Mouse (Mus musculus): ENCODE results near the gene Dse.

Gene Dse

DNA sequence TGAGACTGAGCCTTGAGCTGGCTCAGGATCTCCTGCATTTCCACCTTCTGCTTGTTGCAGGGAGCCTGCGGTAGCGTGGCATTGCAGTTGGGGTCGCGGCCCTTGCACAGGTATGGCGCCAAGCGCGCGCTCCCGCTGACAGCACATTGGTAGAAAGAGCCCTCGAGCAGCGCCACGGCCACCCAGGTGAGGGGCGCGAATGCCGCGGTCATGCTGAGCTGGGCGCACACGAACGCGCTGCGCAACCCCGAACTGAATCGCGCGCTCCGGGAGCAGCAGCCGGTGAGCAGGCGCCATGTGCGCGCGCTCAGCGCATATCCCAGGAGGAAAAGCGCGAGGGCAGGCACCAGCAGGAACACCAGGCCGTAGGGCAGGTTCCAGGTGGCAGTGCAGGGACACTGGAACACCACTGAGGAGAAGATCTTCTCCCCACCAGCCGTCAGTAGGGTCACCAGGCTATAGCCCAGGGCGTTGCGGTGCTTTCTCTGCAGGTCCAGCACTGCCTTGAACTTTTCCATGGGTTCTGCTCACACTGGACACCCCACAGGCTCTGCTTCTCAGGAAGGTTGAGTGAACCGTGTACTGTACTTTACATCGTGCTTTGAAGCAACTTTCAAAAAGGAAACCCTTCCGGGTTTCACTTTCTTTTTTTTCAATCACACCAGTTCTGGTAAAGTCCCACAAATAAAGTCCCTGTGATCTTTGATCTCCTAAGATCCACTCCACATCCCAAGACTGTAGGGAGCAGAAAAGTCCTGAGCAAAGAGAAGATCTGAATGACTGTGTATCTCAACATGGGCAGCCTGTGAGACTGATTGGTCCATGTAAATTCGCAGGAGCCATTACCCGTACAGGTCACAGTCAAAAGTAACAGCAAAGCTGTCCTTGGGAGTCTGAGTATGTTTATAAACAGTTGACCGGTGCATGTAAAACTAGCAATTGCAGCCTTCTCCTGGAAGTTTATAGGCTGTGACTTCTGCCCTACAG, 79.8 kb downstream of the Dse start, which contains the start of gene Calhm6:
TSS of gene Calhm6 (minus strand) at position 593 of the 987 bp plus-strand sequence.
- DNase-seq: peak; percentile 24 to 34

DNA sequence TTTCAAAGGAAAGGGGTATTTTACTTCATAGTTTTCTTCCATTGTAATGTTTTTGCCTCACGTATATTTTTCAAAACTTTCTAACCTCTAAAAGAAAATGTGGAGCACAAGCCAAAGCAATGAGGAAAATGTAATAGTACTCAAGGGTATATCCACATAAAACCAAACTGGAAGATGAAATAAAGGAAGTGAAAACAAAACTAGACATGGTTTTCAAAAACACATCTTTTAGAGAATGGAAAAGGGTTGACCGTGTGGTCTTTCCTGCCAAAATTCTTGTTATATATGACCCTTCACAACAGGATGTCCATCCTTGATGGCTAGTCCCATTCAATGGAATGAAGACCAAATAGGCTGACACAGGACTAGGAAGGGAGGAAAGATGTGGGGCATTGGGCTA, 89.1 kb downstream of the Dse start:
- no peak for DNase-seq

DNA sequence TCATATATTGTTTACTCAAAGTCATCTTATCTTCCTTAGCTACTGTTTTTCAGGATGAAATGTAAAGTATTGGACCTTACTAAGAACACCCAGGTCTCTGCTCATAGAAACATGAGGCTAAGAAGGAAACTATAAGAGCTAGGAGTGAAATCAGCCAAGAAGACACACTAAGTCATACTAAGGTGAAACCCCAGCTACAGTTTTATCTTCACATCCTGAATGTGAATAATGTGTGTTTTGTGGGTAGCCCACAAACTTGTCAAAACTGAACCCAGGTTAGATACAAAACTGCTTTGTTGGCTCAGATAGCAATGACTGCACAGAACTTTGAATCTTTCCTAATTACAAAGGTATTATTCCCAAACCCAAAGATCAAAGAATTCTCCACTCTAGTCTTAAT, 89.7 kb downstream of the Dse start:
- no peak for DNase-seq

DNA sequence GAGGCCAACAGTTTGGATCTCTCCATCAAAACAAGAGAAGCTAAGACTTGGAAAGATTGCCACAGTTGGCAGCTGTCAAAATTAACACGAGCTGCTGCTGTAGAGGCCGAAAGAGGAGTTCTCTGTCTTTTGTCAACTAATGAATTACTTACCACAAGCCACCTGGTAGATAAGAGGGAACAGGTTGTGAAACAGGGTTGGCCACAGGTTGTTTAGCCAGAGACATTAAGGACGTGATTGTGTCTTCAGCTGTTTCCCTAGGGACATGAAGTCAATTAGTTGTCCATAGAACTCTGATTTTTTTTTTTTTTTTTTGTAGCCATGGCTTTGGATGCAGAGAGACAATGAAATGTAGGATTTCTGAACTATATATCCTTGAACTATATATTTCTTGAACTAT, 90.4 kb downstream of the Dse start:
- no peak for DNase-seq

DNA sequence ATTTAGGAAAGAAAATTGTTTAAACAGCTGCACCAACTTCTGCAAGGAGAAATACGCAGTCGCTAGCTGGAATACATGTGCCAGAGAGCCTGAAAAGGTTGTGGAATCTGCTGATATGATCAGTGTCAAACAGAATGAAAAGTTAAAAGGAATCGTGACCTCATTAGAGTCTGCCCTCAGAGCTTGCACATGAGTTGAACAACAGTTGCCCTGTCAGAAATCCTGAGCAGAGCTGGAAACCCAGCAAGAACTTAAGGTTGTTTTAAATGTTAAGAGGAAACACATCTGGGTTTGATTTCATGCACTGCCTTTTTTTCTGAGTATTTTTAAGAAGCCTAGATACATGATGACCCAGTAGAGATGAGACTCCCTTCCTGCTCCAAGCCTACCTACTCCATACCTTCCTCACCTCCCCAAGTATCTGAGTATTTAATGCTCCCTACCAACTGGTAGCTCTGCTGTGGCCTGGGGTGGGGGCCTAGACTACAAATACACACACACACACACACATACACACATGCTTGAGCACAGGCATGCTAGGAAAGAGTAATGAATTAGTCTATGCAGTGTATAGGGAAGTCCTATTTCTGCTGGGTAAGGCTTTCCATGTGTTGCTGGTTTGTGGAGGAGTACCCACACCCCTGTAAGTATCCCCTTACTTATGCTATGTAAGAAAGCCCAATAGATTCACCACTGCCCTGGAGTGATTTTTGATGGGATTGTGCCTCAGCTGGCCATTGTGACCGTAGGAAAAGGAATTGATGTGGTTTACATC, 95.4 kb downstream of the Dse start:
- DNase-seq: no peak

DNA sequence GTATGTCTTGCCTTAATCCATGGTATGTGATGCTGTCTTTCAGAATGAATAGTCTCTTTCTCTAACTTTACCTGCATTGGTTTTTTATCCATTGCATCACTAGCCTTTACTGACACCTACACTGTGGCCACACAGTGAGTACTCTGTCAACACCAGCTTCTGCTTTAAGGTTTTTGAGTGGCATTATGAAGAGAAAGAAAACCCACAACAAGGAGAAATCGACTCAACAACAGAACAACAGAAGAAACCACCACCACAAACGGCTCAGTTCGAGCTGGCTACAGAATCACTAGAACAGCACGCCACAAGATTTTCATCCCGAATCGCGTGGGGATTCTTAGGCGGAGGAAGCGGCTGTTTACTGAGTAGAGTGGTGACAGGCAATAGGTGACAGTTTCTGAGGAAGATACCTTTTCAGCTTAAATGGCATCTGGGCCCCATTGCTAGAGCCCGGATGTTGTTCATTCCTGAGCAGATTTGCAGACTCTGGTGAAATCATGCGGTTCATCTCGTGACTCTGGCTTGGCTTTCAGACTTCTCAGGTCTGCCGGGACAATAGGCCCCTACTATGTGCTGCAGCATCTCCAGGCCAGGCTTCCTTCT, 96.6 kb downstream of the Dse start:
- DNase-seq: no peak
